8 mouse cellular contexts compared by ENCODE assay signal in the genomic region with DNA sequence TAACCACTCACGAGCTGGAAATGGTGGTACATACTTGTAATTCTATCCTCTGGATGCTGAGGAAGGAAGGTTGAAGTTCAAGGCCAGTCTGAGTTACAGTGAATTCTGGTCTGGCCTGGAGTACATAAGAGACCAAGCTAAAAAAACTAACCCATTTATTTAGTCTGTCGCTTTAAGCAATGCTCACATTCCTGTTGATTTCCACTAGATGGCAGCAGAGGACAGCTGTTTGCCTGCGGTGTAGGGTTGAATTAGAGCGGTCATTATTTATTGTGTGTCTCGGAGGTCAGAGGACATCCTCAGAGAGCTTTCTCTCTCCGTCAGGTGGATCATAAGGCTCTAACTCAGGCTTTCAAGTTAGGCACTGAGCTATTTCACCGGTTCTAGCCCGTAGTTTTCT. TPM values are rescaled to one million over a fixed set of nuclear protein-coding genes. Genes with fewer than 3 reads are reported as not detected.
DNase-seq lines count a peak whose midpoint lies in the region; ATAC-seq and TF ChIP-seq lines count a peak whose summit lies in the region.

No protein-coding gene starts in this region.

- no peak overlapping the region for H3K27ac ChIP-seq in liver, embryonic 12.5 days
- H3K27ac ChIP-seq in intestine, postnatal 0 days (ENCODE audit: low read depth, low read length): no peak overlapping the region

- no peaks in the 10 kb centered on the region; the same call in 1 of the 2 replicates for H3K27me3 ChIP-seq in liver, embryonic 12.5 days (replicated peaks)
- no peaks in the 10 kb centered on the region for H3K27me3 ChIP-seq in intestine, postnatal 0 days (replicated peaks; ENCODE audit: control insufficient read depth, insufficient read depth, low read length)

- WGBS in liver, embryonic 12.5 days (ENCODE audit: insufficient replicate concordance): 6% methylated on average over 8 of the region's 8 CpGs
- 8% methylated on average over 8 of the region's 8 CpGs for WGBS in intestine, postnatal 0 days

- no peak overlapping the region for H3K4me2 ChIP-seq in liver, embryonic 12.5 days
- H3K4me2 ChIP-seq in intestine, postnatal 0 days (replicated peaks; ENCODE audit: low read depth): 0 out of 2 replicates have a peak overlapping the region, but pooled peaks have one; percentile 3

- DNase-seq in liver (peak; percentile 41), R1 (ENCODE audit: low read depth, low spot score) (peak; percentile 65)
- DNase-seq in cerebellum, postnatal 36 days: peak; percentile 55 to 60
- peak; percentile 65 for DNase-seq in lung, postnatal 14 days
- peak; percentile 62 for DNase-seq in retina, postnatal 7 days (ENCODE audit: low read depth, low spot score)

- no peak for ATAC-seq in liver, embryonic 12.5 days
- peak; percentile 94 for ATAC-seq in granulocyte monocyte progenitor cell, adult 5-6 weeks (replicated peaks; ENCODE audit: poor library complexity, severe bottlenecking)
- peak; percentile 56 for ATAC-seq in intestine, postnatal 0 days

- no peaks in the 10 kb centered on the region for H3K36me3 ChIP-seq in liver, embryonic 12.5 days
- H3K36me3 ChIP-seq in intestine, postnatal 0 days (ENCODE audit: control insufficient read depth, insufficient read depth): no peaks in the 10 kb centered on the region

- no peaks in the 10 kb centered on the region for H3K4me1 ChIP-seq in liver, embryonic 12.5 days
- H3K4me1 ChIP-seq in intestine, postnatal 0 days (replicated peaks; ENCODE audit: control insufficient read depth, insufficient read depth, low read length): no peaks in the 10 kb centered on the region

- no peak overlapping the region for H3K4me3 ChIP-seq in liver, embryonic 12.5 days
- no peak overlapping the region for H3K4me3 ChIP-seq in intestine, postnatal 0 days (ENCODE audit: low read depth, low read length)

- no peak overlapping the region for H3K9ac ChIP-seq in liver, embryonic 12.5 days
- H3K9ac ChIP-seq in intestine, postnatal 0 days (ENCODE audit: low read depth, low read length): no peak overlapping the region

- TF ChIP-seq CTCF in intestine, postnatal 0 days (IDR thresholded peaks at IDR 0.05; ENCODE audit: low read depth): peak; percentile 96

- no peaks in the 10 kb centered on the region; the same call in 1 of the 2 replicates for H3K9me3 ChIP-seq in liver, embryonic 12.5 days (replicated peaks)
- no peaks in the 10 kb centered on the region for H3K9me3 ChIP-seq in intestine, postnatal 0 days (ENCODE audit: control insufficient read depth)

RNA-seq across cellular contexts. Expression of a gene that starts 14.4 kb away (rescaled TPM):
- polyA plus RNA-seq in liver, embryonic 12.5 days (2016; fragmentation: Nextera tagmentation; extraction: Ambion mirVana): 64.1 and 64.3 TPM in 2 replicates
- 77.6 and 92.1 TPM in 2 replicates for total RNA-seq in granulocyte monocyte progenitor cell, adult 5-6 weeks (2014; fragmentation: Nextera tagmentation)
- 53.5 and 64.4 TPM in 2 replicates for total RNA-seq in granulocyte monocyte progenitor cell, adult 5-6 weeks (2017)
- 46.7 and 47.1 TPM in 2 replicates for polyA plus RNA-seq in intestine, postnatal 0 days (2015; fragmentation: Nextera tagmentation; extraction: Ambion mirVana)
